Mouse (Mus musculus) thymus, postnatal 25 days (tissue): ENCODE measurements around the gene Gm2075.
"Not testable (repeated sequence)": the region's sequence is repeated elsewhere in the genome, so short reads cannot be mapped to it uniquely, and the experiment has no call there.

Source experiments
- DNase-seq: peaks from one replicate; pipeline ENCODE4 v3.0.0; 2022

Gene Gm2075

DNA sequence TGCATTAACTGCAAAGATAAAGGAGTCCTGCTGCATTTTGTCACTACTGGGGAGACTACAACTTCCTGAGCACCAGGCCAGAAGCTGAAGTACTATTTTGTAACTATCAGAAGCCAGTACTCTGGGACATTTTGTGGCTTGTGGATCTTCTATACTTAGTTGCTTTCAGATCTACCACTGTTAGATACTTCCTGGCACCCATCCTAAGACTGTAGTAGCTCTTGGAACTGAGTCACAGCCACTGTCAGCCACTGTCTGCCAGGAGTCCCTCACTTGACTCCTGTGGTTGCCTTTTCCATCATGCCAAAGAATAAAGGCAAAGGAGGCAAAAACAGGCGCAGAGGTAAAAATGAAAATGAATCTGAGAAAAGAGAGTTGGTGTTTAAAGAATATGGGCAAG lies at the start of gene Gm2075:
Gene Gm2075, plus strand, starts transcription at position 301 of the 400 bp plus-strand sequence.
- not testable (repeated sequence) for DNase-seq

- DNase-seq, result not testable (repeated sequence)
Observed at GRCm38 (mm10) chr12:87984000-87984399, 27.6 kb upstream of the Gm2075 start.

- DNase-seq, result not testable (repeated sequence)
Observed at GRCm38 (mm10) chr12:88004118-88004517, 7.5 kb upstream of the Gm2075 start.

DNA sequence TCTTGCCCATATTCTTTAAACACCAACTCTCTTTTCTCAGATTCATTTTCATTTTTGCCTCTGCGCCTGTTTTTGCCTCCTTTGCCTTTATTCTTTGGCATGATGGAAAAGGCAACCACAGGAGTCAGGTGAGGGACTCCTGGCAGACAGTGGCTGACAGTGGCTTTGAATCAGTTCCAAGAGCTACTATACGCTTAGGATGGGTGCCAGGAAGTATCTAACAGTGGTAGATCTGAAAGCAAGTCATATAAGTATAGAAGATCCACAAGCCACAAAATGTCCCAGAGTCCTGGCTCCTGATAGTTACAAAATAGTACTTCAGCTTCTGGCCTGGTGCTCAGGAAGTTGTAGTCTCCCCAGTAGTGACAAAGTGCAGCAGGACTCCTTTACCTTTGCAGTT lies 7.0 kb downstream of the Gm2075 start, which contains the start of gene Gm6803:
Gene Gm6803, minus strand, starts transcription at position 101 of the 400 bp plus-strand sequence.
- not testable (repeated sequence) for DNase-seq

- not testable (repeated sequence) for DNase-seq
Observed at GRCm38 (mm10) chr12:88026704-88027103, 15.1 kb downstream of the Gm2075 start, which contains the start of gene Gm2056. Gene Gm2056, plus strand, starts transcription at chr12:88027004.

- not testable (repeated sequence) for DNase-seq
Observed at GRCm38 (mm10) chr12:88032250-88032649, 20.6 kb downstream of the Gm2075 start.

- not testable (repeated sequence) for DNase-seq
Observed at GRCm38 (mm10) chr12:88039062-88039461, 27.4 kb downstream of the Gm2075 start.

DNA sequence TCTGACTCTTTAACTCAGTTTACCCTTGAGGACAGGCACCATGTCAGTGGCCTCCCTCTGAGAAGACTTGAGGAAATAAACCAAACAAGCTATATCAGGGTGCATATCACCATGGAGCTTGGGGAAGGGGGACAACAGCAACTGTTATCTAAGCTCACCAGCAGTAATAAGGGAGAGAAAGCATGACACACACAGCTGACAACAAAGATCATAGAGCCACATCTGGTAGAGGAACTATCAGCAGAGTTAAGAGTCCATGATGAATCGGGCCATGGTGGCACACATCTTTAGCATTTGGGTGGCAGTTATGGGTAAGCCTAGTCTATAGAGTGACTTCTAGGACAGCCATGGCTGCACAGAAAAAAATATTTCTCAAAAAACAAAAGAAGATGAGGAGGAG lies 28.1 kb downstream of the Gm2075 start:
- DNase-seq, result not testable (repeated sequence)

DNA sequence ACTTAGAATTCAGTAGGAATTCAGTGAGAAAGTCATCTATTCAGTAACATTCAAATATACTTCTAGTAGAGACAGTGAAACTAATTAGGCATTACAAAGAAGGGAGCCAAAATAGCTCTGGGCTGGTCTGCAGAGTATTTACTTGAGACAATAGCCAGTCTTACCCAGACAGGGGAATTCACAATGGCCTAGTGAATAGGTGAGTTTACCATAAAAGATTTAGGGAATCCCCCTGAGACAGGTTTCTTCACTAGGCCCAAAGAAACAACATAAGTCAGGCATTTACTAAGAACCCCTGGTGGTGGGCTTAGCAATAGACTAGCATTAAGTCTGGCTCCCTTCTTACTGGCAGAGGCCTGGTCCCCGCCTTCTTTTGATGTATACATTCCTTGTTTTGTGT lies 33.6 kb downstream of the Gm2075 start:
- DNase-seq, result not testable (repeated sequence)
